Mouse (Mus musculus) forebrain, postnatal 0 days (tissue): ENCODE data around the gene Fzd1. TPM values are rescaled to one million over a fixed set of nuclear protein-coding genes. Genes with fewer than 3 reads are reported as not detected.

Experiments
- ATAC-seq: fragments of 200-750 bp; cut with Nextera tagmentation; 2 replicates; pipeline ENCODE4 v1.8.0; 2017; ENCODE audit warnings: mild to moderate bottlenecking, moderate library complexity
- DNase-seq: peaks from one replicate; pipeline ENCODE4 v3.0.0-alpha.2; 2015
- H3K27ac ChIP-seq: fragments of 300-500 bp; sonication (generic); 2 replicates; pipeline ENCODE4 v1.5.1; 2014; ENCODE audit warnings: low read depth, mild to moderate bottlenecking, antibody characterized with exemption, low read length, moderate library complexity, mixed read lengths
- H3K27me3 ChIP-seq: fragments of 300-500 bp; sonication (generic); 2 replicates; pipeline ENCODE4 v1.6.1; 2014; ENCODE audit warnings: mild to moderate bottlenecking, low read length, mixed read lengths; ENCODE audit not compliant: insufficient read depth
- H3K36me3 ChIP-seq: fragments of 300-500 bp; sonication (generic); 2 replicates; pipeline ENCODE4 v1.6.1; 2014; ENCODE audit warnings: mild to moderate bottlenecking, moderate library complexity; ENCODE audit not compliant: insufficient read depth
- H3K4me1 ChIP-seq: fragments of 300-500 bp; sonication (generic); 2 replicates; pipeline ENCODE4 v1.6.1; 2014; ENCODE audit warnings: antibody characterized with exemption; ENCODE audit not compliant: insufficient read depth
- H3K4me2 ChIP-seq: fragments of 300-500 bp; sonication (generic); 2 replicates; pipeline ENCODE4 v1.6.1; 2014; ENCODE audit warnings: low read depth, mild to moderate bottlenecking, moderate library complexity
- H3K4me3 ChIP-seq: fragments of 300-500 bp; sonication (generic); 2 replicates; pipeline ENCODE4 v1.5.1; 2014; ENCODE audit warnings: low read depth, low read length, mixed read lengths
- H3K9ac ChIP-seq: fragments of 300-500 bp; sonication (generic); 2 replicates; pipeline ENCODE4 v1.6.1; 2014; ENCODE audit warnings: mild to moderate bottlenecking
- H3K9me3 ChIP-seq: fragments of 300-500 bp; sonication (generic); 2 replicates; pipeline ENCODE4 v1.6.1; 2016; ENCODE audit warnings: low read length
- CTCF ChIP-seq: sonication (generic); IDR thresholded peaks from 2 replicates; pipeline ENCODE4 v1.5.1; 2016; ENCODE audit warnings: antibody characterized with exemption, control low read depth, low read depth
- WGBS: fragments of 180-500 bp; shearing (Covaris S2); extraction: QIAGEN DNeasy Blood & Tissue Kit; methylation state at CpG from one replicate; pipeline ENCODE4 v1.1.7; 2014; 5-methylcytosine and 5-hydroxymethylcytosine counted together
- polyA plus RNA-seq: library from polyadenylated mRNA; unstranded; fragments of >200 nt; fragmentation: Nextera tagmentation; extraction: Ambion mirVana; gene quantifications from 2 replicates; pipeline ENCODE4 v1.2.1, GENCODE M21; 2015
- total RNA-seq: library from RNA; depleted of rRNA; stranded (reverse); fragments of >200 nt; gene quantifications from 2 replicates; pipeline ENCODE4 v1.2.3, GENCODE M21; 2014; rRNA removed

The Fzd1 gene
- 26.6 and 39.8 TPM in 2 replicates for total RNA-seq
- polyA plus RNA-seq, result 6.2 and 8.6 TPM in 2 replicates

- TF ChIP-seq CTCF, result peak; percentile 59
- ATAC-seq, result peak; percentile 96
- Histone ChIP-seq H3K4me1 (peaks cover 7% of the 10 kb centered on the region; the same call in 1 of the 2 replicates), H3K27me3 (no peaks in the 10 kb centered on the region), H3K4me2 (peak within 1 kb of the TSS; percentile 99), H3K27ac (peak within 1 kb of the TSS; percentile 82), H3K9me3 (no peaks in the 10 kb centered on the region), H3K36me3 (no peaks in the 10 kb centered on the region), H3K4me3 (peak within 1 kb of the TSS; percentile 83), H3K9ac (peak within 1 kb of the TSS; percentile 66)
- DNase-seq, result peak; percentile 95
- 2% methylated on average over 31 of the region's 33 CpGs for WGBS
Observed at GRCm38 (mm10) chr5:4757902-4758301, at the start of gene Fzd1. Gene Fzd1 (minus strand): TSS chr5:4758035.

- DNase-seq (no peak), ATAC-seq (no peak)
- Histone ChIP-seq H3K27me3 (no peaks in the 10 kb centered on the region), H3K4me2 (no peak overlapping the region), H3K4me1 (no peaks in the 10 kb centered on the region), H3K36me3 (no peaks in the 10 kb centered on the region), H3K27ac (no peak overlapping the region), H3K9ac (no peak overlapping the region), H3K4me3 (no peak overlapping the region), H3K9me3 (no peaks in the 10 kb centered on the region)
- 66% methylated on average over 4 of the region's 4 CpGs for WGBS
- TF ChIP-seq CTCF, result no peak
Observed at GRCm38 (mm10) chr5:4805228-4805627, 47.4 kb upstream of the Fzd1 start.

DNA sequence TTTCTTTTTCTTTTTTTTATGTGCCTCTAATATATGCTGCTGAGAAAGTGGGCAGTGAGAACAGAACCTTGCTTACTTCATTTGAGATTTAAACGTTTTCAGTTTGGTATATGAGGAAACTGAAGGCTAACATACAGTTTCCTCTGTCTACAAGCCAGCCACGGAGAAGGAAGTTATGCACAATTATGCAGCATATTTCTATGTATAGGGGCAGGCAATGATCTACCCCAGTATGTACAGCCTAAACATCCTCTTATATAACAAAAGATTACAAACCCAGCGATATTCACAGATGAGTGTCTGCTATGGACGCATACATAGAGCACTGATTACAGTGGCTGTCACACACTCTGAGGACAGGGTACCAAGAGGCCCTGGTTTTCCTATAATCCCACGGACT is 45.9 kb upstream of the Fzd1 start:
- Histone ChIP-seq H3K9me3 (no peaks in the 10 kb centered on the region), H3K4me1 (no peaks in the 10 kb centered on the region), H3K27me3 (no peaks in the 10 kb centered on the region), H3K9ac (no peak overlapping the region), H3K4me2 (no peak overlapping the region), H3K4me3 (no peak overlapping the region), H3K27ac (no peak overlapping the region), H3K36me3 (no peaks in the 10 kb centered on the region)
- 76% methylated on average over 5 of the region's 5 CpGs for WGBS
- DNase-seq, result no peak
- no peak for TF ChIP-seq CTCF
- no peak for ATAC-seq

DNA sequence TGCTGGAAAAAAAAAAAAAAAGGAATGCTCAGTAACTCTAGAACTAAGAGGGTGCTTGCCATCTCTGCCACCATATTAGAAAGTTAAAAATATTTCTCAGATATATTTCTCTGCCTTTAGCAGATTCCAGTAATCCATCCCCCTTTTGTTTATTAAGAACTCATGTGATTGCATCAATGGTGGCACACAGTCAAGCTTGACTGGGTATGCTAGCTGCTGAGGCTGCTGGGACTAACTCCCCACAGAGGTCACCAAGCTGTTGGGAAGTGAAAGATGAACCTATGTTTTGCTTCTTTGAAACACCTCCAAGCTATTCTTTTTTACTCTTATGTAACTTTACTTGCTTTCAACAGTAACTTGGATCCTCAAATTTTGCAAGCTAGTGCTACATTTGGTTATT is 44.1 kb upstream of the Fzd1 start:
- Histone ChIP-seq H3K36me3 (no peaks in the 10 kb centered on the region), H3K9me3 (no peaks in the 10 kb centered on the region), H3K27me3 (no peaks in the 10 kb centered on the region), H3K4me1 (no peaks in the 10 kb centered on the region), H3K27ac (no peak overlapping the region), H3K4me2 (no peak overlapping the region), H3K9ac (no peak overlapping the region), H3K4me3 (no peak overlapping the region)
- TF ChIP-seq CTCF, result no peak
- DNase-seq (no peak), ATAC-seq (no peak)

GRCm38 (mm10) chr5:4801096-4801850 is 43.4 kb upstream of the Fzd1 start:
- Histone ChIP-seq H3K27me3 (no peaks in the 10 kb centered on the region), H3K4me3 (no peak overlapping the region), H3K4me2 (no peak overlapping the region), H3K27ac (no peak overlapping the region), H3K9me3 (no peaks in the 10 kb centered on the region), H3K9ac (no peak overlapping the region), H3K36me3 (no peaks in the 10 kb centered on the region), H3K4me1 (no peaks in the 10 kb centered on the region)
- DNase-seq (no peak), ATAC-seq (peak; percentile 34; the same call in 1 of the 2 replicates)
- no peak for TF ChIP-seq CTCF
- WGBS, result 28% methylated on average over 8 of the region's 8 CpGs

DNA sequence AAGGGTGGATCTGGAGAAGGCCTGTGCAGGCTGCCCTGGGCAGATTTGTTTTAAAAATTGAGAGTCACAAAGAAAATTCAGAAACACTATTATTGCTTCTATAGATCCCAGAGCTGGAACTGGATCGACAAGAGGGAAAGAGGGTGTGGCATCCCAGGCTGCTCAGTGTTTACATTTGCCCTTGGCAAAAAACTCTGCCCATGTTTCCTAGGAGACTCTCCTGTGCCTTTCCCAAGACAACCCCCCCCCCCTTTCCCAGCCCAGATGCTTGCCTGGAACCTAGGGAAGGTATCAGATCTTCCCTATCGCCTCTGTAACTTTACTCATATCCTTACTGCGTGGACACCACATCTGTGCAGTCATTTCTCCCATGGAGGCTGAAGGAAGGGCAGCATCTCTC is 33.4 kb upstream of the Fzd1 start:
- no peak for ATAC-seq
- no peak overlapping the region for H3K9ac ChIP-seq
- H3K36me3 ChIP-seq, result no peaks in the 10 kb centered on the region
- H3K9me3 ChIP-seq, result no peaks in the 10 kb centered on the region
- no peak overlapping the region for H3K4me2 ChIP-seq
- 78% methylated on average over 3 of the region's 3 CpGs for WGBS
- no peak overlapping the region for H3K27ac ChIP-seq
- no peaks in the 10 kb centered on the region for H3K27me3 ChIP-seq
- TF ChIP-seq CTCF, result no peak
- no peak for DNase-seq
- H3K4me3 ChIP-seq, result no peak overlapping the region
- no peaks in the 10 kb centered on the region for H3K4me1 ChIP-seq

GRCm38 (mm10) chr5:4790265-4790664 is 32.4 kb upstream of the Fzd1 start:
- Histone ChIP-seq H3K4me3 (no peak overlapping the region), H3K9me3 (no peaks in the 10 kb centered on the region), H3K4me1 (no peaks in the 10 kb centered on the region), H3K27ac (no peak overlapping the region), H3K36me3 (no peaks in the 10 kb centered on the region), H3K27me3 (no peaks in the 10 kb centered on the region), H3K9ac (no peak overlapping the region), H3K4me2 (no peak overlapping the region)
- WGBS, result 73% methylated on average over 4 of the region's 4 CpGs
- no peak for TF ChIP-seq CTCF
- ATAC-seq (peak; percentile 6; the same call in 1 of the 2 replicates), DNase-seq (no peak)
